Mouse (Mus musculus) kidney, adult 2 months (tissue): Measurements from ENCODE around the gene Klhl36.

ENCODE experiments used
- CTCF ChIP-seq: fragments of 200-500 bp; conservative IDR thresholded peaks from 2 replicates; pipeline ENCODE4 v1.5.1; 2011; ENCODE audit warnings: low read depth, mild to moderate bottlenecking, control low read depth, low read length, moderate library complexity, mixed read lengths; ENCODE audit not compliant: insufficient read depth, insufficient read length
- POLR2A ChIP-seq: fragments of 200-500 bp; IDR thresholded peaks from one replicate; pipeline ENCODE4 v1.6.1; 2011; ENCODE audit warnings: low read depth, low read length, control low read depth

DNA sequence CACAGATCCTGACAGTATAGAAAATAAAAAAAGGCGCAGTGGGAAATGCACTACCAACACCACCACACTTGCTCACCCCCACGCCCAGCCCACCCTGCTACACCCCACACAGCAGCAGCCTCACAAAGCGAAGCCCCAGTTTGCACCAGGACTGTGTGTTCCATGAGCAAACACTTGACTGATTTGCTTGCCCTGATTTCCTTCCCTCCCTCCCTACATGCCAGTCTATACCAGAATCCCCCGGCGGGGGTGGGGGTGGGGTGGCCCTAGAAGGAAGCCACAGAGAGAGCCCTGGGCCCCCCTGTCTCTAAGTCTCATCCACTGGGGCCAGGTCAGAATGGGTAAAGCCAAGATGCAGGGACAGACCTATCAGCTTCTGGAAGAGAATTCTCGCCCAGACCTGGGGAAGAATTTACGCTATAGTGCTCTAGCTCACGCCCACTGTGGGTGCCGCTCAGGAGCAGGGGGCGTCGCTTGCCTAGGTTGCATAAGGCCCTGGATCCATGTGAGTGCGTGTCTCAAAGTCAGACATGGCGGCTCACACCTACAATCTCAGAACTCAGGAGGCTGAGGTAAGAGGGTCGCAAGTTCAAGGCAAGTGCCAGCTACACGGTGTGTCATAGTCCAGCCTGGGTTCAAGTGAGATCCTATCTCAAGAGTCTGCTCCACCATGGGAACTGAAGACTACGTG, 14.7 kb upstream of the Klhl36 start:
- TF ChIP-seq POLR2A = no peak
- no peak for TF ChIP-seq CTCF
